Mouse (Mus musculus): ENCODE data around the gene Ncl.

GRCm38 (mm10) chr1:86339156-86339812, 19.9 kb downstream of the Ncl start:
- TF ChIP-seq CTCF (IDR thresholded peaks at IDR 0.05; ENCODE audit: control insufficient read depth, insufficient read depth, insufficient read length): peak; percentile 57
- TF ChIP-seq MYOG (IDR thresholded peaks at IDR 0.05; ENCODE audit: control insufficient read depth, extremely low read depth, insufficient read length): no peak
- no peak for TF ChIP-seq MYOD1 (IDR thresholded peaks at IDR 0.05; ENCODE audit: control insufficient read depth, insufficient read length, low read depth)
- no peak for TF ChIP-seq MAX (IDR thresholded peaks at IDR 0.05)
- TF ChIP-seq USF1 (IDR thresholded peaks at IDR 0.05; ENCODE audit: low read depth): no peak
